Mouse (Mus musculus): ENCODE data around the gene Gm44511. TPM values are rescaled to one million over a fixed set of nuclear protein-coding genes. Genes with fewer than 3 reads are reported as not detected.

Gene Gm44511
- not detected for polyA plus RNA-seq (2014; fragmentation: Illumina TruSeq; extraction: RNeasy Lipid Tissue Mini Kit (QIAGEN cat#74804); ENCODE audit: insufficient read depth, low read depth, low replicate concordance)

GRCm38 (mm10) chr6:128826132-128826531 lies at the start of gene Gm44511, which contains the start of gene Klrb1b:
TSS of gene Gm44511 (minus strand) at chr6:128826315.
TSS of gene Klrb1b (minus strand) at chr6:128826331.

GRCm38 (mm10) chr6:128789115-128789514 lies 37.0 kb downstream of the Gm44511 start, which contains the start of gene Klrb1c:
TSS of gene Klrb1c (minus strand) at chr6:128789215.

Other genes with a start within 250 kb of the Gm44511 start
- gene A2ml1, start 244.7 kb downstream of the Gm44511 start, polyA plus RNA-seq (2014; fragmentation: Illumina TruSeq; extraction: RNeasy Lipid Tissue Mini Kit (QIAGEN cat#74804); ENCODE audit: insufficient read depth, low read depth, low replicate concordance): 21.6 TPM
- gene Klrb1a, start 202.8 kb downstream of the Gm44511 start, polyA plus RNA-seq (2014; fragmentation: Illumina TruSeq; extraction: RNeasy Lipid Tissue Mini Kit (QIAGEN cat#74804); ENCODE audit: insufficient read depth, low read depth, low replicate concordance): 1.3 TPM
- gene Clec2h, start 163.9 kb downstream of the Gm44511 start, polyA plus RNA-seq (2014; fragmentation: Illumina TruSeq; extraction: RNeasy Lipid Tissue Mini Kit (QIAGEN cat#74804); ENCODE audit: insufficient read depth, low read depth, low replicate concordance): not detected
- not detected for gene Klrb1, start 103.3 kb downstream of the Gm44511 start, polyA plus RNA-seq (2014; fragmentation: Illumina TruSeq; extraction: RNeasy Lipid Tissue Mini Kit (QIAGEN cat#74804); ENCODE audit: insufficient read depth, low read depth, low replicate concordance)
- 7.1 TPM for gene Klrb1c, start 37.1 kb downstream of the Gm44511 start, polyA plus RNA-seq (2014; fragmentation: Illumina TruSeq; extraction: RNeasy Lipid Tissue Mini Kit (QIAGEN cat#74804); ENCODE audit: insufficient read depth, low read depth, low replicate concordance)
- 5.0 TPM for gene Klrb1b, start within 50 bp of the Gm44511 start, polyA plus RNA-seq (2014; fragmentation: Illumina TruSeq; extraction: RNeasy Lipid Tissue Mini Kit (QIAGEN cat#74804); ENCODE audit: insufficient read depth, low read depth, low replicate concordance)
- gene Clec2i, start 61.3 kb upstream of the Gm44511 start, polyA plus RNA-seq (2014; fragmentation: Illumina TruSeq; extraction: RNeasy Lipid Tissue Mini Kit (QIAGEN cat#74804); ENCODE audit: insufficient read depth, low read depth, low replicate concordance): 3.0 TPM
- gene BC035044, start 64.8 kb upstream of the Gm44511 start, polyA plus RNA-seq (2014; fragmentation: Illumina TruSeq; extraction: RNeasy Lipid Tissue Mini Kit (QIAGEN cat#74804); ENCODE audit: insufficient read depth, low read depth, low replicate concordance): 4.2 TPM
- gene Clec2g, start 108.1 kb upstream of the Gm44511 start, polyA plus RNA-seq (2014; fragmentation: Illumina TruSeq; extraction: RNeasy Lipid Tissue Mini Kit (QIAGEN cat#74804); ENCODE audit: insufficient read depth, low read depth, low replicate concordance): not detected
- 0.86 TPM for gene Klrb1f, start 219.6 kb upstream of the Gm44511 start, polyA plus RNA-seq (2014; fragmentation: Illumina TruSeq; extraction: RNeasy Lipid Tissue Mini Kit (QIAGEN cat#74804); ENCODE audit: insufficient read depth, low read depth, low replicate concordance)

Measured in lung, adult 10 weeks (tissue).